Mouse (Mus musculus): ENCODE results near the gene Atp8b2. TPM values are rescaled to one million over a fixed set of nuclear protein-coding genes. Genes with fewer than 3 reads are reported as not detected.

Atp8b2 gene
- polyA plus RNA-seq, 1 experiment from 2014 or later: 15.1 TPM

DNA sequence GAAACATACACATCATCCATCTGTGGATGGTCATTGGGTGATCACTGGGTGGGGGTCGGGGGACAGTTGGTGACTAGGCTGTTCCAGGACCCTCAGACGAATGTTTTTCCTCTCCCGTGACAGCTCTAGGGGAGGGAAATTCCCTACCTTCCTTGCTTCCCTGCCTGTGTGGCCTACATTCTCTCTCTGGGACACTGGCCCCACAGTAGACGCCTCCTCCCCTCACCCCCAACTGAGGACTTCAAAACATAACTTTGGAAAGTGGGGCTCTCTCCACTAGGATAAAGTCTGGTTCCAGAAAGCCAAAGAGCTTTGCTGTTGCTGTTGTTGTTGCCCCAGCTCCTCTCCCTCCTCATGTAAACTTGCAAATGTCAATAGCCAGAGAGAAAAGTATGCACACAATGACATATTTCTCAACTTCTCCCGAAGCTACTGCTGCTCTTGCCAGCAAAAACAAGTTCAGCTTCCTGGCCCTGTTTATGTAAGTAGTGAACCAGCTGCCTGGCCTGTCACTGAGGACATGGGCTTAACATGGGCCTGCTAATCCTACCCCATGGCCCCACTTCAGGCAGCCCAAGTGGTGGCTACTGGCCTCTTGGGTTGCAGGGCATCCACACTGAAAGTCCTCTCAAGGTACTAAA lies 64.3 kb downstream of the Atp8b2 start:
- 74% methylated on average over 5 of the region's 5 CpGs for WGBS
- no peak for ATAC-seq
- H3K4me1 ChIP-seq (ENCODE audit: control insufficient read depth, insufficient read depth, low read depth, low read length): no peaks in the 10 kb centered on the region
- no peaks in the 10 kb centered on the region for H3K9me3 ChIP-seq (ENCODE audit: control insufficient read depth, low read length)
- no peaks in the 10 kb centered on the region for H3K36me3 ChIP-seq (ENCODE audit: control insufficient read depth, insufficient read depth, low read length)
- H3K9ac ChIP-seq (ENCODE audit: low read depth, low read length): no peak overlapping the region
- H3K27me3 ChIP-seq (replicated peaks; ENCODE audit: control insufficient read depth, insufficient read depth, low read length): no peaks in the 10 kb centered on the region
- no peak overlapping the region for H3K27ac ChIP-seq (ENCODE audit: low read depth, low read length)
- H3K4me3 ChIP-seq (ENCODE audit: low read length): no peak overlapping the region
- H3K4me2 ChIP-seq (ENCODE audit: low read length): no peak overlapping the region

DNA sequence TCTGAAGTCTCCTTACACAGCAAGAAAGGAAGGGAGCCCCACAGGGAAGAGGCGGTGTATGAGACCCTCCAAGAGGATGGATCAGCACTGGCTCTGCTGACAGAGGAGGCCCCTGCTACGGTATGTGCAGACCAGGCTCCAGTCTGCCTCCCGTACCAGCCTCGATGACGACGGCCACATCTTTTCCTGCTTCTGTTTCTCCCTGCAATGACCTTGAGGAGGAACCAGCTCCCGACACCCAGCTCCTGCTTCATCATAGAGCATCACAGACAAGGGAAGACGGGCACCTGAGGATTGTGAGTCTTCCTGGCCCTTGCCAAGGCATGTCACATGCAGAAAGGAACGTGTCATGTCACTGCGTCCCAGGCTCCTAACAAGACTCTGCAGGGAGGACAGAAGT lies 65.3 kb downstream of the Atp8b2 start:
- Histone ChIP-seq H3K4me3 (ENCODE audit: low read length) (no peak overlapping the region), H3K27ac (ENCODE audit: low read depth, low read length) (no peak overlapping the region), H3K36me3 (ENCODE audit: control insufficient read depth, insufficient read depth, low read length) (no peaks in the 10 kb centered on the region), H3K27me3 (replicated peaks; ENCODE audit: control insufficient read depth, insufficient read depth, low read length) (no peaks in the 10 kb centered on the region), H3K9me3 (ENCODE audit: control insufficient read depth, low read length) (no peaks in the 10 kb centered on the region), H3K4me1 (ENCODE audit: control insufficient read depth, insufficient read depth, low read depth, low read length) (no peaks in the 10 kb centered on the region), H3K4me2 (ENCODE audit: low read length) (no peak overlapping the region), H3K9ac (ENCODE audit: low read depth, low read length) (no peak overlapping the region)
- ATAC-seq: no peak
- 76% methylated on average over 10 of the region's 10 CpGs for WGBS

DNA sequence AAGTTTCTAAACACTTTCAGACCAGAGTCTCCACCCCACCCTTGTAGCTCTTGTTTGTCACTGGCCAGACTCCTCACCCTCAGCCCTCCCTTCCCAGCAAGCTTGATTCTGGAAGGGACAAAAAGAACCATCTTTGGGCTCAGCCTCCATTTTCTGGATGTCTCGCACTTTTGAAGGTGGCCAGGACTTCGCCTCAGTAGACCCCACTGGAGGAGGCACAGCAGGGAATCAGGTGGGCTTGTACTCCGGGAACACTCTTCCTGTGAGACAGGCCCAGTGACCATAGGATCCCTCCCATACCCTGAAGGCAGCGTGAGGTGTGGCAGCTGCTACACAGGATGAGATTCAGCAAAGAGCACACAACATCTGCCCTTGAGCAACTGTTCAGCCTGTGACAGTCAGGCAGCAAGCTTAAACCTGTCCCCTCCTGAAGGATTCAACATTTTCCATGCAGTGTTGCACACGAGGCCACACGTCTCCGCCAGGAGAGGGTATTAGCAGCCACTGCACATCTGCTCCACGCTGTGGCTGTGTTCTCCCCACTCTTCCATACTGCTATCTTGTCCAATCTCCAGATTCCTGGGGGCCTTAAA lies 66.0 kb downstream of the Atp8b2 start:
- Histone ChIP-seq H3K4me3 (ENCODE audit: low read length) (no peak overlapping the region), H3K9ac (ENCODE audit: low read depth, low read length) (no peak overlapping the region), H3K4me1 (ENCODE audit: control insufficient read depth, insufficient read depth, low read depth, low read length) (no peaks in the 10 kb centered on the region), H3K4me2 (ENCODE audit: low read length) (no peak overlapping the region), H3K9me3 (ENCODE audit: control insufficient read depth, low read length) (no peaks in the 10 kb centered on the region), H3K27ac (ENCODE audit: low read depth, low read length) (no peak overlapping the region), H3K36me3 (ENCODE audit: control insufficient read depth, insufficient read depth, low read length) (no peaks in the 10 kb centered on the region), H3K27me3 (replicated peaks; ENCODE audit: control insufficient read depth, insufficient read depth, low read length) (no peaks in the 10 kb centered on the region)
- ATAC-seq: 0 out of 2 replicates have a peak, but pooled peaks have one; percentile 34
- 54% methylated on average over 8 of the region's 8 CpGs for WGBS

DNA sequence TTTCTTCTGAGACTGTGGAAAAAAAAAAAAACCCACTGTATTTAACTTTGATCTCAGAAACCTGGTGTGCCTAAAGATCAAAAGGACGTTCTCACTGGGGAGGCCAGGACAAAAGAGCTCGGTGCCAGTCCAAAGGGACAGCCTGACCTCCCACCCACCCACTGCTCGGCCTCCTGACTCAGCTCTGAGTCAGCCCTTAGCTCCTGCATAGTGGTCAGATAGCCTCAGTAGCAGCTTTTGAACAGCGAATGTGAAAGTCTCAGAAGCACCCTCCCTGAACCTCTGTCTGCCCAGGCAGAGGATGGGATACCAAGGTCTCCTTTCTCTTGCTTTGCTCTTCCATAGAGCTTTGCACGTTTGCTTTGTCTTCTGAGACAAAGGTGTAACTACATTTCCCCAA lies 66.7 kb downstream of the Atp8b2 start:
- 10% methylated on average over 5 of the region's 5 CpGs for WGBS
- Histone ChIP-seq H3K4me3 (ENCODE audit: low read length) (no peak overlapping the region), H3K4me2 (ENCODE audit: low read length) (no peak overlapping the region), H3K27ac (ENCODE audit: low read depth, low read length) (no peak overlapping the region), H3K4me1 (ENCODE audit: control insufficient read depth, insufficient read depth, low read depth, low read length) (no peaks in the 10 kb centered on the region), H3K9me3 (ENCODE audit: control insufficient read depth, low read length) (no peaks in the 10 kb centered on the region), H3K27me3 (replicated peaks; ENCODE audit: control insufficient read depth, insufficient read depth, low read length) (no peaks in the 10 kb centered on the region), H3K9ac (ENCODE audit: low read depth, low read length) (no peak overlapping the region), H3K36me3 (ENCODE audit: control insufficient read depth, insufficient read depth, low read length) (no peaks in the 10 kb centered on the region)
- ATAC-seq: no peak

DNA sequence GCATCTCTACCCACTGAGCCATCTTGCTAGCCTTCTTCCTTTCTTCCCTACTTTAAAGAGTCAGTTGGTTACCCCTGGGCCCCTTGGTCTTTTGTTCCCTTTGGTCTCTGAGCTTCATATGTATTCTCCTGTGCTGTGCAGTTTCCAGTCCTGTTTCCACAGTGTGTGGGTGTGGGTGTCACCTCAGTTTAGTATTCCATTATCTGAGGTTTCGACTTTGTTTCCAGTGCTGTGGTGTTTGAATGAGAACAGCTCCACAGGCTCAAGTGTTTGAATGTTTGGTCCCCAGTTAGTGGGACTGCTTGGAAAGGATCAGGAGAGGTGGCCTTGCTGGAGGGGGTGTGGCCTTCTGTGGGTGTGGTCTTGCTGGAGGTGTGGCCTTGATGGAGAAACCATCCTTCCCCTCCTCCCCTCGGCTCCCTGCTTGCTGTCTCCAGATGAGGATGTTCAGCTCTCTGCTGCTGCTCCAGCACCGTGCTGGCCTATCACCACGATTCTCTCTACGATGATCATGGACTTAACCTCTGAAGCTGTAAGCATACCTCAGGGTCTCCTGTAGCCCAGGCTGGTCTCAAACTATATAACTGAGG lies 70.7 kb downstream of the Atp8b2 start:
- no peaks in the 10 kb centered on the region for H3K9me3 ChIP-seq (ENCODE audit: control insufficient read depth, low read length)
- no peaks in the 10 kb centered on the region for H3K36me3 ChIP-seq (ENCODE audit: control insufficient read depth, insufficient read depth, low read length)
- no peaks in the 10 kb centered on the region for H3K4me1 ChIP-seq (ENCODE audit: control insufficient read depth, insufficient read depth, low read depth, low read length)
- no peak overlapping the region for H3K4me3 ChIP-seq (ENCODE audit: low read length)
- H3K9ac ChIP-seq (ENCODE audit: low read depth, low read length): no peak overlapping the region
- H3K27me3 ChIP-seq (replicated peaks; ENCODE audit: control insufficient read depth, insufficient read depth, low read length): no peaks in the 10 kb centered on the region
- ATAC-seq: no peak
- no peak overlapping the region for H3K4me2 ChIP-seq (ENCODE audit: low read length)
- no peak overlapping the region for H3K27ac ChIP-seq (ENCODE audit: low read depth, low read length)
- WGBS: 94% methylated on average over 5 of the region's 5 CpGs

DNA sequence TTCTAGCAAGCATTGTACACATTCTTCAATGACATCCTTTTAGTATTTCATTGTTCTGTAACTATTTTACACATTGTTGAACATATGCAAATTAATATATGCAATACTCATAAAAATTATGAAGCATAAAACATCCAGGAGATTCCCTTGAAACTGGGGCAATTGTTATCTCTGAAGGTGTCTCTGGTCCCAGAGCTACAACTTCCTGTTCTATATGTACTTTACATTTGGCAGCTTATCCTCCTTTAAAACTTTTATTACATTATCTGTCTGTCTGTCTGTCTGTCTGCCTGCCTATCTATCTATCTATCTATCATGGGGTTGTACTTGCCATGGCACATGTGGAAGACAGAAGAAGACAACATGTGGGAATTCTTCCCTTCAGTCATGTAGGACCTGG lies 71.6 kb downstream of the Atp8b2 start:
- no peak overlapping the region for H3K27ac ChIP-seq (ENCODE audit: low read depth, low read length)

DNA sequence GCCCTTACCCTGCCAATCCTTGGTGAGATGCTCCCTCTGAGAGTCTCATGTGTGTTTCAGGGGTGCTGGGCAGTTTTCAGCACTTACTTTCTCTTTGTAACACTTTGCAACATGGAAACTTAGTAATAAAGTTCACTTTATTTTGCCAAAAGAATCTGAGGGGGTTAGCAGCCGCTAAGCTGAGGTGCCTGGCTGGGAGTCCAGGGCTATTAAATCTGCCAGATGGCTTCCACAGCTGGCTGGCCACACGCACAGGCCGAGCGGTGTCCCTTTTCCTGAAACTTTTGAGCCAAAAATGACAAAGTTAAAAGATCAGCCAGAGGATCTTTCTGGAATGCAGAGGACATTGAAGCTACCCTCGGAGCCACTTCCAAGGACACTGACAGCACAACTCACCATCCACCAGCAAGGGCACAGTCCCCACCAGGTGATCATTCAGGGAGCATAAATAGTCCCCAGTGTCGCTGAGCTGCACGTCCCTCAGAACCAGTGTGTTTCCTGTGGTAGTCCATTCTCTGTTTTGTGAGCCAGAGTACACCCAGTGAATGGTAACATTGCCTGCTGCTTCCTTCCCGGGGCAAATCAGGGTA lies 73.4 kb downstream of the Atp8b2 start:
- no peak overlapping the region for H3K9ac ChIP-seq (ENCODE audit: low read depth, low read length)
- no peaks in the 10 kb centered on the region for H3K9me3 ChIP-seq (ENCODE audit: control insufficient read depth, low read length)
- ATAC-seq: no peak
- H3K4me1 ChIP-seq (ENCODE audit: control insufficient read depth, insufficient read depth, low read depth, low read length): no peaks in the 10 kb centered on the region
- H3K4me3 ChIP-seq (ENCODE audit: low read length): no peak overlapping the region
- no peak overlapping the region for H3K27ac ChIP-seq (ENCODE audit: low read depth, low read length)
- H3K27me3 ChIP-seq (replicated peaks; ENCODE audit: control insufficient read depth, insufficient read depth, low read length): no peaks in the 10 kb centered on the region
- H3K4me2 ChIP-seq (ENCODE audit: low read length): no peak overlapping the region
- 77% methylated on average over 8 of the region's 8 CpGs for WGBS
- no peaks in the 10 kb centered on the region for H3K36me3 ChIP-seq (ENCODE audit: control insufficient read depth, insufficient read depth, low read length)

More for the DNA sequence above, 71.6 kb downstream of the Atp8b2 start:
- no peaks in the 10 kb centered on the region for H3K36me3 ChIP-seq (ENCODE audit: control insufficient read depth, insufficient read depth, low read length)
- no peak overlapping the region for H3K9ac ChIP-seq (ENCODE audit: low read depth, low read length)
- ATAC-seq: no peak
- no peaks in the 10 kb centered on the region for H3K27me3 ChIP-seq (replicated peaks; ENCODE audit: control insufficient read depth, insufficient read depth, low read length)
- no peaks in the 10 kb centered on the region for H3K4me1 ChIP-seq (ENCODE audit: control insufficient read depth, insufficient read depth, low read depth, low read length)
- no peaks in the 10 kb centered on the region for H3K9me3 ChIP-seq (ENCODE audit: control insufficient read depth, low read length)
- no peak overlapping the region for H3K4me3 ChIP-seq (ENCODE audit: low read length)
- no peak overlapping the region for H3K4me2 ChIP-seq (ENCODE audit: low read length)

Small RNA genes lying within 50 kb of the gene (microRNA-seq; reads per million reads assigned to microRNA genes)
- gene Mir7669: 1.0 reads per million

Other genes starting within 250 kb of the Atp8b2 start
- 25.2 and 32.4 TPM in 2 replicates for gene Adar, start 248.5 kb downstream of the Atp8b2 start, polyA plus RNA-seq (2015; fragmentation: Nextera tagmentation; extraction: Ambion mirVana)
- gene Chrnb2, start 198.9 kb downstream of the Atp8b2 start, polyA plus RNA-seq (2015; fragmentation: Nextera tagmentation; extraction: Ambion mirVana): 23.5 and 27.7 TPM in 2 replicates
- gene Ube2q1, start 189.9 kb downstream of the Atp8b2 start, polyA plus RNA-seq (2015; fragmentation: Nextera tagmentation; extraction: Ambion mirVana): 9.7 and 10.5 TPM in 2 replicates
- 1.2 and 1.4 TPM in 2 replicates for gene She, start 132.1 kb downstream of the Atp8b2 start, polyA plus RNA-seq (2015; fragmentation: Nextera tagmentation; extraction: Ambion mirVana)
- gene Il6ra, start 50.3 kb downstream of the Atp8b2 start, polyA plus RNA-seq (2015; fragmentation: Nextera tagmentation; extraction: Ambion mirVana): 1.1 and 1.2 TPM in 2 replicates
- 114 TPM in 2 replicates for gene Hax1, start 35.3 kb upstream of the Atp8b2 start, polyA plus RNA-seq (2015; fragmentation: Nextera tagmentation; extraction: Ambion mirVana)
- 207 TPM in 2 replicates for gene 4933434E20Rik, start 88.1 kb upstream of the Atp8b2 start, polyA plus RNA-seq (2015; fragmentation: Nextera tagmentation; extraction: Ambion mirVana)
- gene Ubap2l, start 89.1 kb upstream of the Atp8b2 start, polyA plus RNA-seq (2015; fragmentation: Nextera tagmentation; extraction: Ambion mirVana): 105 and 122 TPM in 2 replicates
- gene Tpm3, start 109.1 kb upstream of the Atp8b2 start, polyA plus RNA-seq (2015; fragmentation: Nextera tagmentation; extraction: Ambion mirVana): 343 and 357 TPM in 2 replicates
- 0.26 and 0.30 TPM in 2 replicates for gene Nup210l, start 140.6 kb upstream of the Atp8b2 start, polyA plus RNA-seq (2015; fragmentation: Nextera tagmentation; extraction: Ambion mirVana)